Mouse (Mus musculus) common myeloid progenitor, adult 5-6 weeks (primary cell): ENCODE results near the gene Pik3ip1. TPM values are rescaled to one million over a fixed set of nuclear protein-coding genes. Genes with fewer than 3 reads are reported as not detected.

Source experiments
- ATAC-seq: replicated peaks from 2 replicates; pipeline ENCODE4 v1.8.0; 2016; ENCODE audit warnings: low read depth, mild to moderate bottlenecking, moderate TSS enrichment, inconsistent platforms; ENCODE audit not compliant: poor library complexity, severe bottlenecking
- total RNA-seq: library from RNA; stranded (forward); fragments of 200-1000, 187-1606 nt; gene quantifications from 2 replicates; pipeline ENCODE4 v1.2.3, GENCODE M21; 2017

The Pik3ip1 gene
- total RNA-seq, 1 experiment from 2014 or later = 33.6 TPM

GRCm38 (mm10) chr11:3301075-3301474 lies 29.1 kb upstream of the Pik3ip1 start:
- no peak for ATAC-seq

GRCm38 (mm10) chr11:3302385-3302784 lies 27.8 kb upstream of the Pik3ip1 start:
- no peak for ATAC-seq

GRCm38 (mm10) chr11:3302792-3303191 lies 27.4 kb upstream of the Pik3ip1 start:
- ATAC-seq = no peak

GRCm38 (mm10) chr11:3305821-3306220 lies 24.4 kb upstream of the Pik3ip1 start:
- ATAC-seq = no peak

- no peak for ATAC-seq
Observed at GRCm38 (mm10) chr11:3307875-3308274, 22.3 kb upstream of the Pik3ip1 start.

GRCm38 (mm10) chr11:3309884-3310283 lies 20.3 kb upstream of the Pik3ip1 start:
- ATAC-seq = no peak

GRCm38 (mm10) chr11:3310789-3311585 lies 19.2 kb upstream of the Pik3ip1 start:
- ATAC-seq = peak; percentile 64

- ATAC-seq = no peak
Observed at GRCm38 (mm10) chr11:3311586-3312347, 18.4 kb upstream of the Pik3ip1 start.

- peak; percentile 10; the same call in 1 of the 2 replicates for ATAC-seq
Observed at GRCm38 (mm10) chr11:3313294-3313693, 16.9 kb upstream of the Pik3ip1 start.

GRCm38 (mm10) chr11:3314148-3314547 lies 16.1 kb upstream of the Pik3ip1 start:
- peak; percentile 68 for ATAC-seq

- no peak for ATAC-seq
Observed at GRCm38 (mm10) chr11:3318286-3318685, 11.9 kb upstream of the Pik3ip1 start.

GRCm38 (mm10) chr11:3328271-3328670 lies 1.9 kb upstream of the Pik3ip1 start:
- ATAC-seq = no peak

- ATAC-seq = no peak
Observed at GRCm38 (mm10) chr11:3328806-3329775, 1.1 kb upstream of the Pik3ip1 start.

GRCm38 (mm10) chr11:3330566-3330965 lies 365 bp downstream of the Pik3ip1 start:
- ATAC-seq = peak; percentile 57

- ATAC-seq = no peak
Observed at GRCm38 (mm10) chr11:3330991-3331750, 970 bp downstream of the Pik3ip1 start.

GRCm38 (mm10) chr11:3331756-3332642 lies 1.8 kb downstream of the Pik3ip1 start:
- peak; percentile 64 for ATAC-seq

GRCm38 (mm10) chr11:3333111-3333695 lies 3.0 kb downstream of the Pik3ip1 start:
- ATAC-seq = no peak

- no peak for ATAC-seq
Observed at GRCm38 (mm10) chr11:3334141-3334710, 4.0 kb downstream of the Pik3ip1 start.
